Mouse (Mus musculus): ENCODE results near the gene Hdgfl3. TPM values are rescaled to one million over a fixed set of nuclear protein-coding genes. Genes with fewer than 3 reads are reported as not detected.

Gene Hdgfl3
- polyA plus RNA-seq (2014; fragmentation: Nextera tagmentation; extraction: Ambion mirVana): 34.4 and 34.7 TPM in 2 replicates

- Histone ChIP-seq H3K4me1 (ENCODE audit: control insufficient read depth, insufficient read depth, low read length) (peaks cover 6% of the 10 kb centered on the region; the same call in 1 of the 2 replicates), H3K27me3 (ENCODE audit: control insufficient read depth, insufficient read depth, low read length) (no peaks in the 10 kb centered on the region), H3K4me2 (ENCODE audit: low read depth, severe bottlenecking) (peak within 1 kb of the TSS; percentile 74), H3K27ac (replicated peaks; ENCODE audit: low read depth, low read length) (peak within 1 kb of the TSS; percentile 93), H3K4me3 (ENCODE audit: low read depth, low read length) (peak within 1 kb of the TSS; percentile 92), H3K9me3 (ENCODE audit: control insufficient read depth, low read length) (no peaks in the 10 kb centered on the region), H3K36me3 (ENCODE audit: control insufficient read depth, insufficient read depth, low read length) (no peaks in the 10 kb centered on the region), H3K9ac (ENCODE audit: low read length) (peak within 1 kb of the TSS; percentile 98)
- ATAC-seq (ENCODE audit: insufficient number of reproducible peaks, low FRiP score, low TSS enrichment, low read depth): peak; percentile 75
- whole genome bisulfite sequencing: under 1% methylated on average over 40 of the region's 63 CpGs
- DNase-seq (ENCODE audit: low spot score): peak; percentile 88
Measured at GRCm38 (mm10) chr7:81934267-81934745, at the start of gene Hdgfl3. Gene Hdgfl3 (minus strand): TSS chr7:81934473.

- DNase-seq (ENCODE audit: low spot score): no peak
- no peak for ATAC-seq (ENCODE audit: insufficient number of reproducible peaks, low FRiP score, low TSS enrichment, low read depth)
- H3K9me3 ChIP-seq (ENCODE audit: control insufficient read depth, low read length): no peaks in the 10 kb centered on the region
- H3K27ac ChIP-seq (replicated peaks; ENCODE audit: low read depth, low read length): no peak overlapping the region
- no peaks in the 10 kb centered on the region for H3K36me3 ChIP-seq (ENCODE audit: control insufficient read depth, insufficient read depth, low read length)
- no peaks in the 10 kb centered on the region for H3K4me1 ChIP-seq (ENCODE audit: control insufficient read depth, insufficient read depth, low read length)
- H3K4me2 ChIP-seq (ENCODE audit: low read depth, severe bottlenecking): no peak overlapping the region
- no peak overlapping the region for H3K9ac ChIP-seq (ENCODE audit: low read length)
- WGBS: 80% methylated on average over 6 of the region's 6 CpGs
- no peaks in the 10 kb centered on the region for H3K27me3 ChIP-seq (ENCODE audit: control insufficient read depth, insufficient read depth, low read length)
- H3K4me3 ChIP-seq (ENCODE audit: low read depth, low read length): no peak overlapping the region
Measured at GRCm38 (mm10) chr7:81983651-81984050, 49.4 kb upstream of the Hdgfl3 start.

GRCm38 (mm10) chr7:81978304-81978703 lies 44.0 kb upstream of the Hdgfl3 start:
- no peaks in the 10 kb centered on the region for H3K4me1 ChIP-seq (ENCODE audit: control insufficient read depth, insufficient read depth, low read length)
- no peak for DNase-seq (ENCODE audit: low spot score)

GRCm38 (mm10) chr7:81974616-81975015 lies 40.3 kb upstream of the Hdgfl3 start:
- DNase-seq (ENCODE audit: low spot score): no peak
- 90% methylated on average over 10 of the region's 10 CpGs for WGBS
- ATAC-seq (ENCODE audit: insufficient number of reproducible peaks, low FRiP score, low TSS enrichment, low read depth): no peak

More at GRCm38 (mm10) chr7:81978304-81978703, 44.0 kb upstream of the Hdgfl3 start:
- Histone ChIP-seq H3K27ac (replicated peaks; ENCODE audit: low read depth, low read length) (no peak overlapping the region), H3K4me3 (ENCODE audit: low read depth, low read length) (no peak overlapping the region), H3K9me3 (ENCODE audit: control insufficient read depth, low read length) (no peaks in the 10 kb centered on the region), H3K4me2 (ENCODE audit: low read depth, severe bottlenecking) (no peak overlapping the region), H3K9ac (ENCODE audit: low read length) (no peak overlapping the region), H3K36me3 (ENCODE audit: control insufficient read depth, insufficient read depth, low read length) (no peaks in the 10 kb centered on the region), H3K27me3 (ENCODE audit: control insufficient read depth, insufficient read depth, low read length) (no peaks in the 10 kb centered on the region)
- no peak for ATAC-seq (ENCODE audit: insufficient number of reproducible peaks, low FRiP score, low TSS enrichment, low read depth)
- whole genome bisulfite sequencing: 87% methylated on average over 8 of the region's 8 CpGs

GRCm38 (mm10) chr7:81973939-81974338 lies 39.7 kb upstream of the Hdgfl3 start:
- Histone ChIP-seq H3K27me3 (ENCODE audit: control insufficient read depth, insufficient read depth, low read length) (no peaks in the 10 kb centered on the region), H3K4me3 (ENCODE audit: low read depth, low read length) (no peak overlapping the region), H3K9me3 (ENCODE audit: control insufficient read depth, low read length) (no peaks in the 10 kb centered on the region), H3K4me2 (ENCODE audit: low read depth, severe bottlenecking) (no peak overlapping the region), H3K36me3 (ENCODE audit: control insufficient read depth, insufficient read depth, low read length) (no peaks in the 10 kb centered on the region), H3K9ac (ENCODE audit: low read length) (no peak overlapping the region), H3K27ac (replicated peaks; ENCODE audit: low read depth, low read length) (no peak overlapping the region), H3K4me1 (ENCODE audit: control insufficient read depth, insufficient read depth, low read length) (no peaks in the 10 kb centered on the region)
- ATAC-seq (ENCODE audit: insufficient number of reproducible peaks, low FRiP score, low TSS enrichment, low read depth) (no peak), DNase-seq (ENCODE audit: low spot score) (no peak)
- WGBS: 94% methylated on average over 12 of the region's 12 CpGs

More at GRCm38 (mm10) chr7:81974616-81975015, 40.3 kb upstream of the Hdgfl3 start:
- Histone ChIP-seq H3K4me3 (ENCODE audit: low read depth, low read length) (no peak overlapping the region), H3K27ac (replicated peaks; ENCODE audit: low read depth, low read length) (no peak overlapping the region), H3K36me3 (ENCODE audit: control insufficient read depth, insufficient read depth, low read length) (no peaks in the 10 kb centered on the region), H3K27me3 (ENCODE audit: control insufficient read depth, insufficient read depth, low read length) (no peaks in the 10 kb centered on the region), H3K4me2 (ENCODE audit: low read depth, severe bottlenecking) (no peak overlapping the region), H3K4me1 (ENCODE audit: control insufficient read depth, insufficient read depth, low read length) (no peaks in the 10 kb centered on the region), H3K9ac (ENCODE audit: low read length) (no peak overlapping the region), H3K9me3 (ENCODE audit: control insufficient read depth, low read length) (no peaks in the 10 kb centered on the region)

GRCm38 (mm10) chr7:81973339-81973738 lies 39.1 kb upstream of the Hdgfl3 start:
- H3K36me3 ChIP-seq (ENCODE audit: control insufficient read depth, insufficient read depth, low read length): no peaks in the 10 kb centered on the region
- no peak overlapping the region for H3K27ac ChIP-seq (replicated peaks; ENCODE audit: low read depth, low read length)
- 90% methylated on average over 5 of the region's 5 CpGs for WGBS
- H3K9ac ChIP-seq (ENCODE audit: low read length): no peak overlapping the region
- no peaks in the 10 kb centered on the region for H3K4me1 ChIP-seq (ENCODE audit: control insufficient read depth, insufficient read depth, low read length)
- ATAC-seq (ENCODE audit: insufficient number of reproducible peaks, low FRiP score, low TSS enrichment, low read depth) (no peak), DNase-seq (ENCODE audit: low spot score) (no peak)
- no peaks in the 10 kb centered on the region for H3K9me3 ChIP-seq (ENCODE audit: control insufficient read depth, low read length)
- no peaks in the 10 kb centered on the region for H3K27me3 ChIP-seq (ENCODE audit: control insufficient read depth, insufficient read depth, low read length)
- no peak overlapping the region for H3K4me3 ChIP-seq (ENCODE audit: low read depth, low read length)
- no peak overlapping the region for H3K4me2 ChIP-seq (ENCODE audit: low read depth, severe bottlenecking)

GRCm38 (mm10) chr7:81968975-81969374 lies 34.7 kb upstream of the Hdgfl3 start:
- DNase-seq (ENCODE audit: low spot score): no peak

GRCm38 (mm10) chr7:81968451-81968850 lies 34.2 kb upstream of the Hdgfl3 start:
- ATAC-seq (ENCODE audit: insufficient number of reproducible peaks, low FRiP score, low TSS enrichment, low read depth): no peak
- Histone ChIP-seq H3K27me3 (ENCODE audit: control insufficient read depth, insufficient read depth, low read length) (no peaks in the 10 kb centered on the region), H3K36me3 (ENCODE audit: control insufficient read depth, insufficient read depth, low read length) (no peaks in the 10 kb centered on the region), H3K4me3 (ENCODE audit: low read depth, low read length) (no peak overlapping the region), H3K4me1 (ENCODE audit: control insufficient read depth, insufficient read depth, low read length) (no peaks in the 10 kb centered on the region), H3K9me3 (ENCODE audit: control insufficient read depth, low read length) (no peaks in the 10 kb centered on the region), H3K27ac (replicated peaks; ENCODE audit: low read depth, low read length) (no peak overlapping the region), H3K9ac (ENCODE audit: low read length) (no peak overlapping the region), H3K4me2 (ENCODE audit: low read depth, severe bottlenecking) (no peak overlapping the region)
- DNase-seq (ENCODE audit: low spot score): no peak
- WGBS: 86% methylated on average over 4 of the region's 4 CpGs

More at GRCm38 (mm10) chr7:81968975-81969374, 34.7 kb upstream of the Hdgfl3 start:
- 82% methylated on average over 6 of the region's 6 CpGs for WGBS
- ATAC-seq (ENCODE audit: insufficient number of reproducible peaks, low FRiP score, low TSS enrichment, low read depth): no peak
- Histone ChIP-seq H3K27ac (replicated peaks; ENCODE audit: low read depth, low read length) (no peak overlapping the region), H3K4me1 (ENCODE audit: control insufficient read depth, insufficient read depth, low read length) (no peaks in the 10 kb centered on the region), H3K4me2 (ENCODE audit: low read depth, severe bottlenecking) (no peak overlapping the region), H3K36me3 (ENCODE audit: control insufficient read depth, insufficient read depth, low read length) (no peaks in the 10 kb centered on the region), H3K9me3 (ENCODE audit: control insufficient read depth, low read length) (no peaks in the 10 kb centered on the region), H3K9ac (ENCODE audit: low read length) (no peak overlapping the region), H3K27me3 (ENCODE audit: control insufficient read depth, insufficient read depth, low read length) (no peaks in the 10 kb centered on the region), H3K4me3 (ENCODE audit: low read depth, low read length) (no peak overlapping the region)

GRCm38 (mm10) chr7:81966195-81966594 lies 31.9 kb upstream of the Hdgfl3 start:
- Histone ChIP-seq H3K27ac (replicated peaks; ENCODE audit: low read depth, low read length) (no peak overlapping the region), H3K36me3 (ENCODE audit: control insufficient read depth, insufficient read depth, low read length) (no peaks in the 10 kb centered on the region), H3K4me1 (ENCODE audit: control insufficient read depth, insufficient read depth, low read length) (no peaks in the 10 kb centered on the region), H3K9ac (ENCODE audit: low read length) (no peak overlapping the region), H3K4me3 (ENCODE audit: low read depth, low read length) (no peak overlapping the region), H3K27me3 (ENCODE audit: control insufficient read depth, insufficient read depth, low read length) (no peaks in the 10 kb centered on the region), H3K4me2 (ENCODE audit: low read depth, severe bottlenecking) (no peak overlapping the region), H3K9me3 (ENCODE audit: control insufficient read depth, low read length) (no peaks in the 10 kb centered on the region)
- DNase-seq (ENCODE audit: low spot score) (no peak), ATAC-seq (ENCODE audit: insufficient number of reproducible peaks, low FRiP score, low TSS enrichment, low read depth) (no peak)
- 75% methylated on average over 5 of the region's 5 CpGs for WGBS

Data from limb, embryonic 11.5 days (tissue).